Mouse (Mus musculus) cerebellum, postnatal 14 days (tissue): ENCODE measurements at regions not wholly inside any gene's neighbourhood (a gene's known extent, or its start where the extent isn't known, plus 50 kb on each side); places are given as distances from the start of the nearest gene placed in this dataset.

Experiments used
- DNase-seq, 2 experiments: peaks; one replicate each; pipeline ENCODE4 v3.0.0; 2021; ENCODE audit warnings: mixed read lengths in 2 of 2

- DNase-seq = peak; percentile 24 to 29
These were observed 125.9 kb upstream of the Plcz1 start for GRCm38 (mm10) chr6:140167182-140167581.

- no peak for DNase-seq
These were observed 121.5 kb upstream of the Plcz1 start for GRCm38 (mm10) chr6:140162729-140163128.

GRCm38 (mm10) chr6:140161482-140161881, 120.2 kb upstream of the Plcz1 start:
- DNase-seq = no peak

GRCm38 (mm10) chr6:140160946-140161345, 119.7 kb upstream of the Plcz1 start:
- DNase-seq = no peak

- DNase-seq = peak; percentile 59 to 60
These were observed 117.7 kb upstream of the Plcz1 start for GRCm38 (mm10) chr6:140158986-140159385.

GRCm38 (mm10) chr6:140157375-140157774, 116.1 kb upstream of the Plcz1 start:
- DNase-seq = no peak

- no peak for DNase-seq
These were observed 111.3 kb upstream of the Plcz1 start for GRCm38 (mm10) chr6:140152418-140153176.

- peak; percentile 15 to 21 for DNase-seq
These were observed 107.5 kb upstream of the Plcz1 start for GRCm38 (mm10) chr6:140148628-140149245.

- no peak for DNase-seq
These were observed 106.9 kb upstream of the Plcz1 start for GRCm38 (mm10) chr6:140148138-140148537.

- peak; percentile 30 to 32 for DNase-seq
These were observed 106.5 kb upstream of the Plcz1 start for GRCm38 (mm10) chr6:140147711-140148110.

GRCm38 (mm10) chr6:140133734-140134133, 92.5 kb upstream of the Plcz1 start:
- DNase-seq = no peak

- no peak for DNase-seq
These were observed 85.4 kb upstream of the Plcz1 start for GRCm38 (mm10) chr6:140126645-140127044.

- DNase-seq = no peak
These were observed 72.8 kb upstream of the Plcz1 start for GRCm38 (mm10) chr6:140114024-140114423.

GRCm38 (mm10) chr6:140112054-140112453, 70.8 kb upstream of the Plcz1 start:
- DNase-seq = no peak

GRCm38 (mm10) chr6:140108083-140108482, 66.8 kb upstream of the Plcz1 start:
- no peak for DNase-seq

GRCm38 (mm10) chr6:140107628-140108027, 66.4 kb upstream of the Plcz1 start:
- no peak for DNase-seq

- no peak for DNase-seq
These were observed 64.9 kb upstream of the Plcz1 start for GRCm38 (mm10) chr6:140106141-140106540.

- DNase-seq = no peak
These were observed 60.8 kb upstream of the Plcz1 start for GRCm38 (mm10) chr6:140102043-140102442.

GRCm38 (mm10) chr6:140095416-140095815, 54.2 kb upstream of the Plcz1 start:
- DNase-seq = no peak
